Mouse (Mus musculus) heart, adult 2 months (tissue): ENCODE measurements at regions not wholly inside any gene's neighbourhood (a gene's known extent, or its start where the extent isn't known, plus 50 kb on each side); places are given as distances from the start of the nearest gene placed in this dataset.

Experiments used
- DNase-seq, 2 experiments: peaks; one replicate each; pipeline ENCODE4 v3.0.0; 2021
- H3K27ac ChIP-seq: fragments of 200-600 bp; 2 replicates; pipeline ENCODE4 v1.8.1; 2022
- H3K27me3 ChIP-seq: fragments of 200-500 bp; 2 replicates; pipeline ENCODE4 v1.6.1; 2012; ENCODE audit warnings: mild to moderate bottlenecking, low read length, inconsistent platforms, mixed read lengths; ENCODE audit not compliant: control insufficient read depth, insufficient read depth
- H3K36me3 ChIP-seq: fragments of 200-500 bp; 2 replicates; pipeline ENCODE4 v1.6.1; 2012; ENCODE audit warnings: low read length, inconsistent platforms; ENCODE audit not compliant: control insufficient read depth, insufficient read depth
- H3K4me1 ChIP-seq: fragments of 200-500 bp; 2 replicates; pipeline ENCODE4 v1.6.1; 2011; ENCODE audit warnings: low read length; ENCODE audit not compliant: control insufficient read depth, insufficient read depth
- H3K4me3 ChIP-seq: fragments of 200-600 bp; 2 replicates; pipeline ENCODE4 v1.8.1; 2022
- H3K79me2 ChIP-seq: fragments of 200-500 bp; replicated peaks from 2 replicates; pipeline ENCODE4 v1.6.1; 2012; ENCODE audit warnings: mild to moderate bottlenecking, inconsistent platforms, low read length, moderate library complexity, mixed read lengths; ENCODE audit not compliant: control insufficient read depth, insufficient read depth
- H3K9ac ChIP-seq: fragments of 200-500 bp; 2 replicates; pipeline ENCODE4 v1.6.1; 2012; ENCODE audit warnings: low read depth, mild to moderate bottlenecking, control low read depth, inconsistent platforms, low read length, mixed read lengths
- CTCF ChIP-seq: fragments of 200-600 bp; IDR thresholded peaks from 2 replicates; pipeline ENCODE4 v1.8.1; 2022; ENCODE audit warnings: antibody characterized with exemption, mild to moderate bottlenecking, moderate library complexity
- EP300 ChIP-seq: fragments of 200-500 bp; IDR thresholded peaks from 2 replicates; pipeline ENCODE4 v1.6.1; 2011; ENCODE audit warnings: low read depth, low read length, control low read depth; ENCODE audit not compliant: insufficient read depth
- POLR2A ChIP-seq: fragments of 200-500 bp; IDR thresholded peaks from 2 replicates; pipeline ENCODE4 v1.6.1; 2011; ENCODE audit warnings: mild to moderate bottlenecking, low read depth, low read length, control low read depth; ENCODE audit not compliant: insufficient read depth
- WGBS: fragments of 180-500 bp; shearing (Covaris S2); methylation state at CpG from one replicate; pipeline ENCODE4 v1.1.7; 2018; 5-methylcytosine and 5-hydroxymethylcytosine counted together
- intact Hi-C: fragments of 180-260 bp; cut with DNase I; formaldehyde crosslinking; loops from one replicate; pipeline ENCODE4 v1.15.1; 2025

DNA sequence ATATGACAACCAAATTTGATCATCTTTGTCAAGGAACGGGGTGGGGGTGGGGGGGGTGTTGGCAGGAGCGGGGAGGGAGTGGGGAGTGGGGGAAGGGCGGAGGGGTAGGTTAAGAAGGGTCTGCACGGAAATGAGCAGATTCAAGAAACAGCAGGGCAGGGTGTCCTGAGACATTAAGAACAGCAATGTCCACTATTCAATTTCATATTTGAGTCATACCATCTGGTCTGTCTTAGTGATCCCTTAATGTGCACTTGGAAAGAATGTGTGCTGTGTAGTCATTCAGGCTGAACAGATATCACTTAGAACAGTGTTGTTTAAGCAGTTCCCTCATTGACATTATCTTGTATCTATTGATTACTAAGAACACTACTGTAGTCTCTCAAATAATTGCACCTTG, 81.0 kb downstream of the Cyp26a1 start:
- intact Hi-C loops, result no loop called here
- Histone ChIP-seq H3K36me3 (no peaks in the 10 kb centered on the region), H3K9ac (no peak overlapping the region), H3K27ac (no peak overlapping the region), H3K4me1 (no peaks in the 10 kb centered on the region), H3K27me3 (no peaks in the 10 kb centered on the region), H3K4me3 (no peak overlapping the region), H3K79me2 (no peaks in the 10 kb centered on the region)
- WGBS, result 75% methylated on average over 4 of the region's 4 CpGs
- DNase-seq, result no peak
- TF ChIP-seq CTCF (no peak), POLR2A (no peak), EP300 (no peak)

- intact Hi-C loops, result no loop called here
- H3K9ac ChIP-seq, result no peak overlapping the region
- H3K27ac ChIP-seq, result no peak overlapping the region
- H3K27me3 ChIP-seq, result no peaks in the 10 kb centered on the region
- H3K4me1 ChIP-seq, result no peaks in the 10 kb centered on the region
- 88% methylated on average over 3 of the region's 3 CpGs for WGBS
- DNase-seq, result no peak
- no peaks in the 10 kb centered on the region for H3K36me3 ChIP-seq
- no peak overlapping the region for H3K4me3 ChIP-seq
- TF ChIP-seq POLR2A (no peak), CTCF (no peak), EP300 (no peak)
- H3K79me2 ChIP-seq, result no peaks in the 10 kb centered on the region
Observed at GRCm38 (mm10) chr19:37788540-37788939, 90.9 kb downstream of the Cyp26a1 start.

DNA sequence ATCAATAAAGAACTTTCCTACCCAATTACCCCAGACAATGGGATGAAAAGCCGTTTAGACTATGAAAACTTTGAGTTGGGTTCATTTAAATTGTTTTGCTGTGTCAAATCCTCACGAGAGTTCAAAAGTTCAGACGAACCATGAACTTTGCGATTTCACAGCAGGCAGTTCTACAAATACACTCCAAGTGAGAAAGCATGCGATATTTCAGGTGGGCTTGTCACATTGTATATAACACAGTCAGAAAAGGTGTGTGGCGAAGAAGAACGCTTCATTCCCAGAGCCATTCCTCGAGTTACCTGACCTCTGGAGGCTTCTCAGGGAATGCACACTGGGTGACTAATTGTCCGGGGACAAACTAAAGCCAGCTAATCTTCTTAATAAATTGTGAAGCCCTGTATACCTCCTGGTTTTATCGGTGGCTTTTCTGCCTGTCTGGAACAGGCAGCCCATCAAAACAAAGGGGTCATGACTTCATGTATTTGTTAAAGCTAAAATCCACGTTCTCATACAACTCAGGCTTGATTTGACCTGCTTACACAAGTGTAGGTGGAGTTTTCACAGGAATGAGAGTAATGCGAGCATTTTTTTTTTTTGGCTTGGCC, 92.1 kb downstream of the Cyp26a1 start:
- H3K27me3 ChIP-seq, result no peaks in the 10 kb centered on the region
- 68% methylated on average over 12 of the region's 12 CpGs for WGBS
- H3K36me3 ChIP-seq, result no peaks in the 10 kb centered on the region
- no peak overlapping the region for H3K9ac ChIP-seq
- TF ChIP-seq EP300 (no peak), POLR2A (no peak), CTCF (no peak)
- no peak overlapping the region for H3K4me3 ChIP-seq
- intact Hi-C loops, result no loop called here
- no peak overlapping the region for H3K27ac ChIP-seq
- H3K4me1 ChIP-seq, result no peaks in the 10 kb centered on the region
- no peak for DNase-seq
- no peaks in the 10 kb centered on the region for H3K79me2 ChIP-seq

DNA sequence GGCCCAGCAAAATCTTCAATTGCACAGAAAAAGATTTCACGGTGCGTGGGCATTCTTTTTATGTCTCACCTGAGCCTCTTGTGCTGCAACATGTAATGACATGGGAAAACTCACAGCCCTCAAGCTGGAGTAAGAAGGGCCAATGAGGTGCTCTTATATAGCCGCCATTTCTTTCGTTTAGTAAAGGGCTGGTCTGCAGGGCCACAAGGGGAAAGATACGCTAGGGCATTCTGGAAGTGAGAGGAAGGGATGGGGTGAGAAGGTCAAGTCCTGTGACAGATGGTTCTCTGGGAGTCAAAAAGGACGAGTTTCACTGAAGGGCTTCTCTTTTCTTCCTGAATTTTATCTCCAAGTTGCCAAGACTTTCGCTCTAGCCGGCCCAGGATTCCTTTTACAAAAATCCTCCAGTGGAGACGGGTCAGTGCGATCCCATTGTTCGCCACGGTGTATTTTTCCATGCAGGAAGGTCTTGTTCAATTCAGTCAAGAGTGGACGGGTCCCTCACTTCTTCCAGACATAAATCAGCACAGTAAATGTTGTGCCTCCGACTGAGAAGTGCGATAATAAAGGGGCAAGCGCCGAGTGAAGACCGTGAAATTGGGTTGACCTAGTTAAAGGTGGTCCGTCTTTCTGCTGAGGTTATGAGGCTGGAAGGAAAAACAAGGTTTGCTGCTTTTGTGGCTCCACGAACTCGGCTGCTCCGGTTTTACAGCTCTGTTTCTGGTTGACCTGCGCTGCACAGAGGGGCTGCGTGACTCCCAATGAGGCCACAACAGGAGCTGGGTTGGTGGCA, 92.9 kb downstream of the Cyp26a1 start:
- H3K4me3 ChIP-seq, result no peak overlapping the region
- H3K27me3 ChIP-seq, result no peaks in the 10 kb centered on the region
- H3K4me1 ChIP-seq, result no peaks in the 10 kb centered on the region
- H3K27ac ChIP-seq, result no peak overlapping the region
- intact Hi-C loops, result no loop called here
- H3K36me3 ChIP-seq, result no peaks in the 10 kb centered on the region
- 57% methylated on average over 24 of the region's 24 CpGs for WGBS
- no peak for DNase-seq
- H3K79me2 ChIP-seq, result no peaks in the 10 kb centered on the region
- no peak for TF ChIP-seq CTCF
- no peak for TF ChIP-seq POLR2A
- no peak for TF ChIP-seq EP300
- H3K9ac ChIP-seq, result no peak overlapping the region

DNA sequence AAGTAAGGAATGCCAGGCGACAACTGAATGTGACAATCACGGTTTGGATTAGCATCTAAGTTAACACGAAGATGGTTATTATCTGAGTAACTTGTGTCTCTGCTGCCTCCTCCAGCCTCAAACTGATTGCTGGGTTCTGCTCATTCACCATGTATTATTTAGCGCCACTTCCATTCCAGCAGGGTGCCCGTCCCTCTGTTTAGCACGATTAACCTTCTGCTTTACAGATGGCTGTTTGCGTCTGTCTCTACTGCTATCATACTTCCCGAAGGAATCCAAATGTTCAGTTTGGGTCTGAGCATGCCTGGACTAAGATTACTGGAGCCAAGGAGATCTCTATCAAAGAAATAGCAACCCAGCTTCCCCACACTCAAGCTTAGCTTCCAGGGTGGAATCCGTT, 95.6 kb downstream of the Cyp26a1 start:
- no peak overlapping the region for H3K4me3 ChIP-seq
- no peak for DNase-seq
- intact Hi-C loops, result no loop called here
- WGBS, result 84% methylated on average over 9 of the region's 9 CpGs
- no peak overlapping the region for H3K9ac ChIP-seq
- H3K36me3 ChIP-seq, result no peaks in the 10 kb centered on the region
- H3K27me3 ChIP-seq, result no peaks in the 10 kb centered on the region
- H3K27ac ChIP-seq, result no peak overlapping the region
- no peaks in the 10 kb centered on the region; the same call in 1 of the 2 replicates for H3K4me1 ChIP-seq
- no peak for TF ChIP-seq EP300
- no peak for TF ChIP-seq POLR2A
- TF ChIP-seq CTCF, result no peak
- H3K79me2 ChIP-seq, result no peaks in the 10 kb centered on the region

DNA sequence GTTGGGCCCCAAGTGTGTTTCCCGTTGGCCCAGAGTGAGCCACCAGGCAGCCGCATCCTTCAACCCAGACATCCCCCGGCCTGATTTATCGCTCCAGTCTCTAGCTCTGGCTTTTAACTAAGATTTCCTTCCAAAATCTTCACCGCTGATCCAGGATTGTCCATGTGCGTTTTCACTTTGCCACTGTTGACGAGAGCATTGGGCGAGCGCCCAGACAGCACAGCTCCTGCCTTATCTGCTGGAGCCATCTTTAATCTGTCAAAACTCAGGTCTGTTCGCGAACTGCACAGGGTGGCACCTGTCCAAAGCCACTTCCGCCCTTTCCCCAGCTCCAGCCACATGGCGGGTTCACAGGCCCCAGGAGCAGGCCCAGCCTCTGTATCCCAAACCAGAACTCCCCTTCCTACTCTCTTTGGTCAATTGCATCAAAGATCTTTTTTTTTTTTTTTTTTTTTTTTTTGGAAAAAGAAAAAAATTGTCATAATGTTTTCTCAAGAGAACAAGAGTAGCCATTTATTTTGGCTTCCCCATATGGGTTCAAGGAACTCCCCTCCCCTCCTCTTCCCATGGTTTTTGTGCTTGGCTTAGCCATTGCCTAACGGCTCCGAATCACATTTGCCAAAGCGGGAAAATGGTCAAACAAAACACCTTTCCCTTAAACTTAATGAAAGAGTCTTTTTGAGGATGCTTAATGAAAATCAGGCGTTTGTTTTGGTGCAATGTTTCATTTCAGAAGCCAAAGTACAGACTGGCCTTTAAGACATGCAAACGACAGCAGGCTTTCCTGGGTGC, 98.2 kb downstream of the Cyp26a1 start:
- intact Hi-C loops, result no loop called here
- Histone ChIP-seq H3K4me1 (no peaks in the 10 kb centered on the region; the same call in 1 of the 2 replicates), H3K36me3 (no peaks in the 10 kb centered on the region), H3K79me2 (no peaks in the 10 kb centered on the region), H3K9ac (no peak overlapping the region), H3K27ac (no peak overlapping the region), H3K27me3 (no peaks in the 10 kb centered on the region), H3K4me3 (no peak overlapping the region)
- TF ChIP-seq EP300 (no peak), CTCF (no peak), POLR2A (no peak)
- WGBS, result 55% methylated on average over 18 of the region's 18 CpGs
- DNase-seq, result peak; percentile 43 to 58
